Mouse (Mus musculus): ENCODE measurements around the gene Zfp661. TPM values are rescaled to one million over a fixed set of nuclear protein-coding genes. Genes with fewer than 3 reads are reported as not detected.

Zfp661 gene
- total and polyA plus RNA-seq, 2 experiments from 2014 or later: 0.69 to 1.6 TPM

- ATAC-seq (ENCODE audit: insufficient read depth, low read depth): no peak; the same call in 1 of the 2 replicates
- TF ChIP-seq EP300 (IDR thresholded peaks at IDR 0.05; ENCODE audit: low read depth) (no peak), CTCF (IDR thresholded peaks at IDR 0.05; ENCODE audit: low read depth) (no peak)
- H3K9ac ChIP-seq (replicated peaks; ENCODE audit: low read depth, low read length): no peak overlapping the region
Observed at GRCm38 (mm10) chr2:127625659-127626058, 38.8 kb upstream of the Zfp661 start.

GRCm38 (mm10) chr2:127624786-127625185 is 37.9 kb upstream of the Zfp661 start:
- 85% methylated on average over 2 of the region's 2 CpGs for WGBS
- no peaks in the 10 kb centered on the region for H3K27me3 ChIP-seq (ENCODE audit: control insufficient read depth, insufficient read depth, low read length)

More at GRCm38 (mm10) chr2:127625659-127626058, 38.8 kb upstream of the Zfp661 start:
- Histone ChIP-seq H3K27me3 (ENCODE audit: control insufficient read depth, insufficient read depth, low read length) (no peaks in the 10 kb centered on the region), H3K4me1 (ENCODE audit: control insufficient read depth, insufficient read depth) (no peaks in the 10 kb centered on the region), H3K4me3 (ENCODE audit: low read depth, low read length) (no peak overlapping the region), H3K36me3 (replicated peaks; ENCODE audit: control insufficient read depth, insufficient read depth, low read length) (no peaks in the 10 kb centered on the region), H3K27ac (ENCODE audit: low read depth) (no peak overlapping the region), H3K4me2 (ENCODE audit: low read depth, low read length) (no peak overlapping the region), H3K9me3 (replicated peaks; ENCODE audit: control insufficient read depth, low read length) (no peaks in the 10 kb centered on the region)
- WGBS: 59% methylated on average over 5 of the region's 5 CpGs
- no peak for DNase-seq (ENCODE audit: low spot score)

GRCm38 (mm10) chr2:127622065-127622464 is 35.2 kb upstream of the Zfp661 start:
- 30% methylated on average over 3 of the region's 3 CpGs for WGBS
- TF ChIP-seq EP300 (IDR thresholded peaks at IDR 0.05; ENCODE audit: low read depth): no peak
- no peak for TF ChIP-seq CTCF (IDR thresholded peaks at IDR 0.05; ENCODE audit: low read depth)
- DNase-seq (ENCODE audit: low spot score) (no peak), ATAC-seq (ENCODE audit: insufficient read depth, low read depth) (no peak)
- H3K9ac ChIP-seq (replicated peaks; ENCODE audit: low read depth, low read length): no peak overlapping the region
- H3K4me3 ChIP-seq (ENCODE audit: low read depth, low read length): no peak overlapping the region
- no peaks in the 10 kb centered on the region for H3K4me1 ChIP-seq (ENCODE audit: control insufficient read depth, insufficient read depth)
- no peak overlapping the region for H3K4me2 ChIP-seq (ENCODE audit: low read depth, low read length)
- H3K27ac ChIP-seq (ENCODE audit: low read depth): no peak overlapping the region
- no peaks in the 10 kb centered on the region for H3K27me3 ChIP-seq (ENCODE audit: control insufficient read depth, insufficient read depth, low read length)
- H3K36me3 ChIP-seq (replicated peaks; ENCODE audit: control insufficient read depth, insufficient read depth, low read length): no peaks in the 10 kb centered on the region
- H3K9me3 ChIP-seq (replicated peaks; ENCODE audit: control insufficient read depth, low read length): no peaks in the 10 kb centered on the region

More at GRCm38 (mm10) chr2:127624786-127625185, 37.9 kb upstream of the Zfp661 start:
- no peaks in the 10 kb centered on the region for H3K36me3 ChIP-seq (replicated peaks; ENCODE audit: control insufficient read depth, insufficient read depth, low read length)
- H3K9me3 ChIP-seq (replicated peaks; ENCODE audit: control insufficient read depth, low read length): no peaks in the 10 kb centered on the region
- H3K9ac ChIP-seq (replicated peaks; ENCODE audit: low read depth, low read length): no peak overlapping the region
- no peak for DNase-seq (ENCODE audit: low spot score)
- no peak overlapping the region for H3K4me2 ChIP-seq (ENCODE audit: low read depth, low read length)
- H3K4me1 ChIP-seq (ENCODE audit: control insufficient read depth, insufficient read depth): no peaks in the 10 kb centered on the region
- TF ChIP-seq EP300 (IDR thresholded peaks at IDR 0.05; ENCODE audit: low read depth): no peak
- no peak for TF ChIP-seq CTCF (IDR thresholded peaks at IDR 0.05; ENCODE audit: low read depth)
- no peak overlapping the region for H3K4me3 ChIP-seq (ENCODE audit: low read depth, low read length)
- H3K27ac ChIP-seq (ENCODE audit: low read depth): no peak overlapping the region
- no peak for ATAC-seq (ENCODE audit: insufficient read depth, low read depth)

GRCm38 (mm10) chr2:127619311-127619710 is 32.4 kb upstream of the Zfp661 start:
- DNase-seq (ENCODE audit: low spot score) (no peak), ATAC-seq (ENCODE audit: insufficient read depth, low read depth) (no peak)
- Histone ChIP-seq H3K27ac (ENCODE audit: low read depth) (no peak overlapping the region), H3K36me3 (replicated peaks; ENCODE audit: control insufficient read depth, insufficient read depth, low read length) (no peaks in the 10 kb centered on the region), H3K4me3 (ENCODE audit: low read depth, low read length) (no peak overlapping the region), H3K27me3 (ENCODE audit: control insufficient read depth, insufficient read depth, low read length) (no peaks in the 10 kb centered on the region), H3K9ac (replicated peaks; ENCODE audit: low read depth, low read length) (no peak overlapping the region), H3K4me1 (ENCODE audit: control insufficient read depth, insufficient read depth) (no peaks in the 10 kb centered on the region), H3K4me2 (ENCODE audit: low read depth, low read length) (no peak overlapping the region), H3K9me3 (replicated peaks; ENCODE audit: control insufficient read depth, low read length) (no peaks in the 10 kb centered on the region)
- WGBS: 72% methylated on average over 3 of the region's 3 CpGs
- no peak for TF ChIP-seq CTCF (IDR thresholded peaks at IDR 0.05; ENCODE audit: low read depth)
- no peak for TF ChIP-seq EP300 (IDR thresholded peaks at IDR 0.05; ENCODE audit: low read depth)

- 81% methylated on average over 4 of the region's 4 CpGs for WGBS
- Histone ChIP-seq H3K4me1 (ENCODE audit: control insufficient read depth, insufficient read depth) (no peaks in the 10 kb centered on the region), H3K9me3 (replicated peaks; ENCODE audit: control insufficient read depth, low read length) (no peaks in the 10 kb centered on the region), H3K4me3 (ENCODE audit: low read depth, low read length) (no peak overlapping the region), H3K9ac (replicated peaks; ENCODE audit: low read depth, low read length) (no peak overlapping the region), H3K27me3 (ENCODE audit: control insufficient read depth, insufficient read depth, low read length) (no peaks in the 10 kb centered on the region), H3K27ac (ENCODE audit: low read depth) (no peak overlapping the region), H3K36me3 (replicated peaks; ENCODE audit: control insufficient read depth, insufficient read depth, low read length) (no peaks in the 10 kb centered on the region), H3K4me2 (ENCODE audit: low read depth, low read length) (no peak overlapping the region)
- no peak for ATAC-seq (ENCODE audit: insufficient read depth, low read depth)
- DNase-seq (ENCODE audit: low spot score): no peak
- TF ChIP-seq EP300 (IDR thresholded peaks at IDR 0.05; ENCODE audit: low read depth) (no peak), CTCF (IDR thresholded peaks at IDR 0.05; ENCODE audit: low read depth) (no peak)
Observed at GRCm38 (mm10) chr2:127612288-127612687, 25.4 kb upstream of the Zfp661 start.

GRCm38 (mm10) chr2:127611386-127611785 is 24.5 kb upstream of the Zfp661 start:
- TF ChIP-seq CTCF (IDR thresholded peaks at IDR 0.05; ENCODE audit: low read depth) (no peak), EP300 (IDR thresholded peaks at IDR 0.05; ENCODE audit: low read depth) (no peak)
- no peaks in the 10 kb centered on the region for H3K27me3 ChIP-seq (ENCODE audit: control insufficient read depth, insufficient read depth, low read length)
- no peak for ATAC-seq (ENCODE audit: insufficient read depth, low read depth)
- WGBS: 60% methylated on average over 4 of the region's 4 CpGs
- H3K4me3 ChIP-seq (ENCODE audit: low read depth, low read length): no peak overlapping the region
- no peak overlapping the region for H3K9ac ChIP-seq (replicated peaks; ENCODE audit: low read depth, low read length)
- no peak for DNase-seq (ENCODE audit: low spot score)
- no peak overlapping the region for H3K4me2 ChIP-seq (ENCODE audit: low read depth, low read length)
- no peak overlapping the region for H3K27ac ChIP-seq (ENCODE audit: low read depth)
- no peaks in the 10 kb centered on the region for H3K4me1 ChIP-seq (ENCODE audit: control insufficient read depth, insufficient read depth)
- no peaks in the 10 kb centered on the region for H3K9me3 ChIP-seq (replicated peaks; ENCODE audit: control insufficient read depth, low read length)
- H3K36me3 ChIP-seq (replicated peaks; ENCODE audit: control insufficient read depth, insufficient read depth, low read length): no peaks in the 10 kb centered on the region
